Mouse (Mus musculus): ENCODE results near the gene Gm10382. TPM values are rescaled to one million over a fixed set of nuclear protein-coding genes. Genes with fewer than 3 reads are reported as not detected.
"Not testable (repeated sequence)": the region's sequence is repeated elsewhere in the genome, so short reads cannot be mapped to it uniquely, and the experiment has no call there.

Gene Gm10382
- polyA plus RNA-seq, 1 experiment: 2.2 TPM

DNA sequence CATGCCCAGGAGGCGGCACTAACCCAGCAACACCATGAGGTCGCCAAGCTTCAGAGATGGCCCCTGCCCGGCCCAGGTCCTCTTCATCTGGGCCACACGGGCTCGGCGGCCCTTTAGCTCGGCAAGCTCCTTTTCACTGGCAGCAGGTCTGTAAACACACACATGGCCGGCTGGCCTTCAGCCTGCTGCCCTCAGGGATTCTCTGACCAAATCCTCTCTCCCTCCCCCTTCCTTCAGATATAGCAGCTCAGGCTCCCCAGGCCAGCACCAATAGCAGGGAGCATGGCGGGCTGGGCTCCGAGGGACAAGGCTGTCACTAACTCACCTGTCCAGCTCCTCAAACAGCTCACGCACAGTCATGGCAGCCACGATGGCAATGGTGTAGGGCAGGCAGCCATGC, 29.5 kb downstream of the Gm10382 start:
- H3ac ChIP-seq (ENCODE audit: control insufficient read depth, insufficient read length, low read depth): no peak overlapping the region
- H3K36me3 ChIP-seq (ENCODE audit: control insufficient read depth, insufficient read depth): peaks cover 74% of the 10 kb centered on the region
- no peak for TF ChIP-seq CTCF (IDR thresholded peaks at IDR 0.05; ENCODE audit: control insufficient read depth, insufficient read depth, insufficient read length)
- TF ChIP-seq USF1 (IDR thresholded peaks at IDR 0.05; ENCODE audit: low read depth): no peak
- no peak for TF ChIP-seq MYOG (IDR thresholded peaks at IDR 0.05; ENCODE audit: control insufficient read depth, extremely low read depth, insufficient read length)
- TF ChIP-seq MYOD1 (IDR thresholded peaks at IDR 0.05; ENCODE audit: control insufficient read depth, insufficient read length, low read depth): no peak
- TF ChIP-seq FOSL1 (IDR thresholded peaks at IDR 0.05; ENCODE audit: insufficient read depth, low read length, poor library complexity, severe bottlenecking): no peak
- no peak for TF ChIP-seq MAX (IDR thresholded peaks at IDR 0.05)
- no peak for TF ChIP-seq CEBPB (IDR thresholded peaks at IDR 0.05; ENCODE audit: low read depth)
- no peak overlapping the region for H3K4me3 ChIP-seq (ENCODE audit: insufficient read depth, poor library complexity, severe bottlenecking)
- no peaks in the 10 kb centered on the region for H3K79me2 ChIP-seq (ENCODE audit: control insufficient read depth, insufficient read depth)
- H3K27me3 ChIP-seq (ENCODE audit: control insufficient read depth, insufficient read depth, insufficient read length): no peaks in the 10 kb centered on the region
- H3K79me3 ChIP-seq (ENCODE audit: low read depth): no peaks in the 10 kb centered on the region

- H3K79me3 ChIP-seq (ENCODE audit: low read depth): no peaks in the 10 kb centered on the region
- no peak overlapping the region for H3K4me3 ChIP-seq (ENCODE audit: insufficient read depth, poor library complexity, severe bottlenecking)
- H3ac ChIP-seq (ENCODE audit: control insufficient read depth, insufficient read length, low read depth): no peak overlapping the region
- H3K36me3 ChIP-seq (ENCODE audit: control insufficient read depth, insufficient read depth): peaks cover 74% of the 10 kb centered on the region
- no peaks in the 10 kb centered on the region for H3K79me2 ChIP-seq (ENCODE audit: control insufficient read depth, insufficient read depth)
- H3K27me3 ChIP-seq (ENCODE audit: control insufficient read depth, insufficient read depth, insufficient read length): no peaks in the 10 kb centered on the region
- TF ChIP-seq CEBPB (IDR thresholded peaks at IDR 0.05; ENCODE audit: low read depth) (no peak), MYOG (IDR thresholded peaks at IDR 0.05; ENCODE audit: control insufficient read depth, extremely low read depth, insufficient read length) (no peak), CTCF (IDR thresholded peaks at IDR 0.05; ENCODE audit: control insufficient read depth, insufficient read depth, insufficient read length) (no peak), USF1 (IDR thresholded peaks at IDR 0.05; ENCODE audit: low read depth) (no peak), MYOD1 (IDR thresholded peaks at IDR 0.05; ENCODE audit: control insufficient read depth, insufficient read length, low read depth) (no peak), FOSL1 (IDR thresholded peaks at IDR 0.05; ENCODE audit: insufficient read depth, low read length, poor library complexity, severe bottlenecking) (no peak), MAX (IDR thresholded peaks at IDR 0.05) (no peak)
Measured at GRCm38 (mm10) chr5:125419124-125419523, 30.0 kb downstream of the Gm10382 start.

GRCm38 (mm10) chr5:125425698-125426276, 36.7 kb downstream of the Gm10382 start:
- no peak for TF ChIP-seq CTCF (IDR thresholded peaks at IDR 0.05; ENCODE audit: control insufficient read depth, insufficient read depth, insufficient read length)
- peak; percentile 26 for TF ChIP-seq MYOD1 (IDR thresholded peaks at IDR 0.05; ENCODE audit: control insufficient read depth, insufficient read length, low read depth)
- H3K79me2 ChIP-seq (ENCODE audit: control insufficient read depth, insufficient read depth): no peaks in the 10 kb centered on the region
- H3K79me3 ChIP-seq (ENCODE audit: low read depth): no peaks in the 10 kb centered on the region
- peaks cover 81% of the 10 kb centered on the region for H3K36me3 ChIP-seq (ENCODE audit: control insufficient read depth, insufficient read depth)
- H3K4me3 ChIP-seq (ENCODE audit: insufficient read depth, poor library complexity, severe bottlenecking): no peak overlapping the region
- no peak overlapping the region for H3ac ChIP-seq (ENCODE audit: control insufficient read depth, insufficient read length, low read depth)
- H3K27me3 ChIP-seq (ENCODE audit: control insufficient read depth, insufficient read depth, insufficient read length): no peaks in the 10 kb centered on the region

- H3K27me3 ChIP-seq (ENCODE audit: control insufficient read depth, insufficient read depth, insufficient read length): no peaks in the 10 kb centered on the region
- peaks cover 83% of the 10 kb centered on the region for H3K36me3 ChIP-seq (ENCODE audit: control insufficient read depth, insufficient read depth)
- H3ac ChIP-seq (ENCODE audit: control insufficient read depth, insufficient read length, low read depth): no peak overlapping the region
- H3K4me3 ChIP-seq (ENCODE audit: insufficient read depth, poor library complexity, severe bottlenecking): no peak overlapping the region
- TF ChIP-seq MAX (IDR thresholded peaks at IDR 0.05): no peak
- TF ChIP-seq FOSL1 (IDR thresholded peaks at IDR 0.05; ENCODE audit: insufficient read depth, low read length, poor library complexity, severe bottlenecking): no peak
- no peak for TF ChIP-seq CTCF (IDR thresholded peaks at IDR 0.05; ENCODE audit: control insufficient read depth, insufficient read depth, insufficient read length)
- TF ChIP-seq USF1 (IDR thresholded peaks at IDR 0.05; ENCODE audit: low read depth): no peak
- no peak for TF ChIP-seq MYOG (IDR thresholded peaks at IDR 0.05; ENCODE audit: control insufficient read depth, extremely low read depth, insufficient read length)
- H3K79me3 ChIP-seq (ENCODE audit: low read depth): no peaks in the 10 kb centered on the region
- peaks cover 2% of the 10 kb centered on the region for H3K79me2 ChIP-seq (ENCODE audit: control insufficient read depth, insufficient read depth)
Measured at GRCm38 (mm10) chr5:125426343-125426742, 37.2 kb downstream of the Gm10382 start.

DNA sequence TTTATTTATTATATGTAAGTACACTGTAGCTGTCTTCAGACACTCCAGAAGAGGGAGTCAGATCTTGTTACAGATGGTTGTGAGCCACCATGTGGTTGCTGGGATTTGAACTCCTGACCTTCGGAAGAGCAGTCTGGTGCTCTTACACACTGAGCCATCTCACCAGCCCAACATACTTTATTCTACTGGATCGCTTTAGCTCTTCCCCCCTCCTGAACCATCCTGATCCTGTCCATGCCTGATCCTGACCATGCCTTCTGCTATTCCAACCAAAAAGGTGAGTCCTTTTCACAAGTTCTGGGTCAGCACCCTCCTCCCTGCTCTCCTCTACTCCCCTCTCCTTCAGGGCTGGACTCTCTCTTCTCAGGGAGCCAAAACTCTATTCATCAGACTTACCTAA, 43.2 kb downstream of the Gm10382 start:
- H3ac ChIP-seq (ENCODE audit: control insufficient read depth, insufficient read length, low read depth); H3K4me3 ChIP-seq (ENCODE audit: insufficient read depth, poor library complexity, severe bottlenecking); H3K27me3 ChIP-seq (ENCODE audit: control insufficient read depth, insufficient read depth, insufficient read length): not testable (repeated sequence)
- Histone ChIP-seq H3K79me2 (ENCODE audit: control insufficient read depth, insufficient read depth) (peaks cover 27% of the 10 kb centered on the region), H3K79me3 (ENCODE audit: low read depth) (peaks cover 11% of the 10 kb centered on the region), H3K36me3 (ENCODE audit: control insufficient read depth, insufficient read depth) (peaks cover 37% of the 10 kb centered on the region)

DNA sequence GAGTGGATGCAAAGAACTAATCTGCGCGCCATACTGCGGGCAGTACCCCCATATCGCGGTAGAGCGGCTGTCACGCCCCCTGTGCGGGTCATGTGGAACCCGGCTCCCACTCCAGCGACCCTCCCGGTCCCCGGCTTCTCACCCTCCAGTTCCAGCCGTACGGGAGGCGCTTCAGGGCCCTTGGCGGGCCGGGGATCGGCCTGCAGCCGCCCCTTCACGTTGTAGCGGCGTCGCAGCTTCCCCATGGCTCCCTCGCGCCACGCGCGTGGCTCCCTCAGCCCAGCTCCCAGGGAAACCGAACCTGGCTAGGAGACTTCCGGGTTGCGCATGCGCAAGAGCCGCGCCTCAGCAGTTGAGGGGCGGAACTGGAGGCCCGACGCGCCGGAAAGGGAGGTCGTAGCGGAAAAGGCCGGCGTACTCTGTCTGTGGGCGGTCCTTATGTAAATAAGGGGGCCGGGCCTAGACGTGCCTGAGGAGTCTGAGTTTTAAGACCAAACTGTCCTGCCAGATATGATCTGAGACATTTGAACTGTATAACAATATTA, 44.7 kb downstream of the Gm10382 start, which contains the start of gene Dhx37:
Dhx37 (minus strand) TSS at position 329 of the 545 bp plus-strand sequence.
- Histone ChIP-seq H3ac (ENCODE audit: control insufficient read depth, insufficient read length, low read depth) (peak within 1 kb of the TSS; percentile 89), H3K79me3 (ENCODE audit: low read depth) (peaks cover 11% of the 10 kb centered on the region), H3K79me2 (ENCODE audit: control insufficient read depth, insufficient read depth) (peaks cover 27% of the 10 kb centered on the region), H3K36me3 (ENCODE audit: control insufficient read depth, insufficient read depth) (peaks cover 25% of the 10 kb centered on the region), H3K27me3 (ENCODE audit: control insufficient read depth, insufficient read depth, insufficient read length) (no peaks in the 10 kb centered on the region), H3K4me3 (ENCODE audit: insufficient read depth, poor library complexity, severe bottlenecking) (peak within 1 kb of the TSS; percentile 79)
- TF ChIP-seq MAX (IDR thresholded peaks at IDR 0.05): peak; percentile 95
- no peak for TF ChIP-seq CTCF (IDR thresholded peaks at IDR 0.05; ENCODE audit: control insufficient read depth, insufficient read depth, insufficient read length)

- peaks cover 27% of the 10 kb centered on the region for H3K79me2 ChIP-seq (ENCODE audit: control insufficient read depth, insufficient read depth)
- not testable (repeated sequence) for H3ac ChIP-seq (ENCODE audit: control insufficient read depth, insufficient read length, low read depth)
Measured at GRCm38 (mm10) chr5:125434347-125434746, 45.2 kb downstream of the Gm10382 start.

More at GRCm38 (mm10) chr5:125434347-125434746, 45.2 kb downstream of the Gm10382 start:
- H3K27me3 ChIP-seq (ENCODE audit: control insufficient read depth, insufficient read depth, insufficient read length); H3K4me3 ChIP-seq (ENCODE audit: insufficient read depth, poor library complexity, severe bottlenecking): not testable (repeated sequence)
- Histone ChIP-seq H3K36me3 (ENCODE audit: control insufficient read depth, insufficient read depth) (peaks cover 20% of the 10 kb centered on the region), H3K79me3 (ENCODE audit: low read depth) (peaks cover 11% of the 10 kb centered on the region)
